Mouse (Mus musculus): ENCODE data around the gene Nsrp1. TPM values are rescaled to one million over a fixed set of nuclear protein-coding genes. Genes with fewer than 3 reads are reported as not detected.

The Nsrp1 gene
- total and polyA plus RNA-seq, 2 experiments from 2014 or later: 2.5 to 55.0 TPM

DNA sequence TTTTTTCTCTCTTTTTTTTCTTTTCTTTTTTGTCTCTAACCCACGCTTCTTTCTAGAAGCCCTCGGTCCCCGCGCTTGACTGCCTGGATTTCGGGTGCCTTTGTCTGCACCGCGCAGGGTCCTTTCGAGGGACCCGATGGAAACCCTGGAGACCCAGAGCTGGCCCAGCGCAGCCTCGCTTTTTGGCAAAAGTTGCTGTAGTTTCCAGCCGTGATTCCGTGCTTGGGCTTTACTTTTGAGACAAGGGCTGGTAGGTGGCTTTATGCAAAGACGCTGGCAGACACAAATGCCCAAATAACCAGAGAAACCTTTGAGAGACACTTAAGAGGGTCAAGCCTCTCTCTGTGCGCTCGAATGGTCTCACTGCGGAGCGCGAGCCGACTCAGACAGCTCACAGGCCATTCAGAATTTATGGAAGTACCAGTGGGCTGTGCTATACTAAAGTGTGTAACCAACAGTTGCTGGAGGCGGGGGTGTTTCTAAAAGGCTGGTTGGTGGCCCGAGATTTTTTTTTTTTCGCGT lies 79.5 kb downstream of the Nsrp1 start:
- Histone ChIP-seq H3K36me3 (ENCODE audit: insufficient read depth, low read length) (no peaks in the 10 kb centered on the region), H3K9me3 (ENCODE audit: low read length) (no peaks in the 10 kb centered on the region), H3K4me2 (ENCODE audit: low read depth, low read length, poor library complexity, severe bottlenecking) (peak overlapping the region; percentile 85), H3K4me3 (ENCODE audit: low read depth, low read length) (peak overlapping the region; percentile 47), H3K4me1 (ENCODE audit: insufficient read depth, low read length) (no peaks in the 10 kb centered on the region), H3K9ac (replicated peaks; ENCODE audit: low read length, poor library complexity, severe bottlenecking) (no peak overlapping the region), H3K27me3 (ENCODE audit: insufficient read depth, low read length) (peaks cover 38% of the 10 kb centered on the region), H3K27ac (ENCODE audit: low read depth, low read length) (no peak overlapping the region)
- no peak for TF ChIP-seq CTCF (IDR thresholded peaks at IDR 0.05)
- WGBS: 10% methylated on average over 24 of the region's 24 CpGs
- ATAC-seq (ENCODE audit: low FRiP score) (no peak), DNase-seq (ENCODE audit: low spot score) (no peak)

DNA sequence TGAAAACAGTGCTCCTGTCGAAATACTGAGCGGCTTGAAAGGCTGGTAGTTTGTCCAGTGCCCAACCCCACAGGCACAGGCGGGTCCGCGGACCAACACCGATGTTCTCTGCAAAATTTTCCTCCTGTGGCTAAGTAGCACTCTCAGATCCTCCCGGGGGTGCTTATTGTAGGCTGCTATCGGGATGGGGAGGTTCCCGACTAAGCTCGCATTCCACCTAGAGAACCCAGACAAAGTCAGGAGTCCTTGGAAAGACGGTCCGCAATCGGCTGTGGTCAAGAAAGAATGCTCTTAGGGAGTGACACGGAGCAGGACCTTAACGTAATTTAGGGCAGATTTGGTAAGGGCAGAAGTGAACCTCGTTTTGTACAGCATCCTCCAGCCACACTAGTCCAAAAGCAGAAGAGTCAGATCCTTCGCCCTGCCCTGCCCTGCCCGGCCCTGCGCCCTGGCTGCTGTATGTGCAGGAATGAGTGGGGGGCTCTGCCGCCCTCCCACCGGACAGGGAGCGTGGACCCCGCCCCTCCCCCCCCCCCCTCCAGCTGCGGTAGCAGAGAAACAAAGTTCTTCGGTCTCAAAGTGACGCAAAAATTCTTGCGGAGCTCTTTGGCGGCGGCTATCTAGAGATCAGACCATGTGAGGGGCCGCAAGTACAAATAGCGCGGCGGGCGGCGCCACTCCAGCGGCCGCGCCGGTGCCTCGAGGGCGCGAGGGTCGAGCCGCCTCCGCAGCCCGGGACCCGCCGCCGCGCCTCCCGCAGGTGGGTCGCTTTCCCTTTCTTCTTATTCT lies 80.1 kb downstream of the Nsrp1 start, which contains the start of gene Slc6a4:
Gene Slc6a4 (plus strand): TSS at position 688 of the 789 bp plus-strand sequence.
- ATAC-seq (ENCODE audit: low FRiP score) (no peak), DNase-seq (ENCODE audit: low spot score) (no peak)
- Histone ChIP-seq H3K36me3 (ENCODE audit: insufficient read depth, low read length) (no peaks in the 10 kb centered on the region), H3K9me3 (ENCODE audit: low read length) (no peaks in the 10 kb centered on the region), H3K9ac (replicated peaks; ENCODE audit: low read length, poor library complexity, severe bottlenecking) (0 out of 2 replicates have a peak within 1 kb of the TSS, but pooled peaks have one; percentile 13), H3K4me2 (ENCODE audit: low read depth, low read length, poor library complexity, severe bottlenecking) (peak within 1 kb of the TSS; percentile 85), H3K27me3 (ENCODE audit: insufficient read depth, low read length) (peaks cover 38% of the 10 kb centered on the region), H3K4me1 (ENCODE audit: insufficient read depth, low read length) (no peaks in the 10 kb centered on the region), H3K27ac (ENCODE audit: low read depth, low read length) (no peak within 1 kb of the TSS), H3K4me3 (ENCODE audit: low read depth, low read length) (peak within 1 kb of the TSS; percentile 47)
- TF ChIP-seq CTCF (IDR thresholded peaks at IDR 0.05): no peak
- WGBS: under 1% methylated on average over 47 of the region's 52 CpGs

DNA sequence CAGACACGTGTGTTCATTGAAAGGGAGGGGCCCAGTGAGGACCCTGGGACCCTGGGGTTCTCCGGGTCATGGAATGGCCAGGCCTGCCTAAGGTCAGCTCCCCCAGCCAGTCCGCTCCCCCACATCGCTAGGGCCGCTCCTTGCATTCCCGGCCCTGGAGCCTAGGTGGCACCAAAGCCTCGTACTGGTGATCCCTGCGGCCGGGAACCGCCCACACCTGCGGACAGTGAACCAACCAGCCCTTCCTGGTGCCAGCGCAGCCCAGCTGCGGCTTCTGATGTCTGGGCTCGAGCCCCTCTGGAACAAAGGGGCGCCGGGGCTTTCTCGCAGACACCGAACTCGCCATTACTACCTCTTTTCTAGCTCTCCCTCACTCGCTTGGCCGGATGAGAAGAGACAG lies 80.9 kb downstream of the Nsrp1 start:
- TF ChIP-seq CTCF (IDR thresholded peaks at IDR 0.05): peak; percentile 84
- H3K27me3 ChIP-seq (ENCODE audit: insufficient read depth, low read length): peaks cover 38% of the 10 kb centered on the region
- H3K9me3 ChIP-seq (ENCODE audit: low read length): no peaks in the 10 kb centered on the region
- no peaks in the 10 kb centered on the region for H3K4me1 ChIP-seq (ENCODE audit: insufficient read depth, low read length)
- peak overlapping the region; percentile 47 for H3K4me3 ChIP-seq (ENCODE audit: low read depth, low read length)
- no peaks in the 10 kb centered on the region for H3K36me3 ChIP-seq (ENCODE audit: insufficient read depth, low read length)
- 0 out of 2 replicates have a peak overlapping the region, but pooled peaks have one; percentile 13 for H3K9ac ChIP-seq (replicated peaks; ENCODE audit: low read length, poor library complexity, severe bottlenecking)
- H3K27ac ChIP-seq (ENCODE audit: low read depth, low read length): no peak overlapping the region
- no peak for ATAC-seq (ENCODE audit: low FRiP score)
- peak overlapping the region; percentile 85 for H3K4me2 ChIP-seq (ENCODE audit: low read depth, low read length, poor library complexity, severe bottlenecking)
- DNase-seq (ENCODE audit: low spot score): peak; percentile 74
- WGBS: under 1% methylated on average over 21 of the region's 21 CpGs

DNA sequence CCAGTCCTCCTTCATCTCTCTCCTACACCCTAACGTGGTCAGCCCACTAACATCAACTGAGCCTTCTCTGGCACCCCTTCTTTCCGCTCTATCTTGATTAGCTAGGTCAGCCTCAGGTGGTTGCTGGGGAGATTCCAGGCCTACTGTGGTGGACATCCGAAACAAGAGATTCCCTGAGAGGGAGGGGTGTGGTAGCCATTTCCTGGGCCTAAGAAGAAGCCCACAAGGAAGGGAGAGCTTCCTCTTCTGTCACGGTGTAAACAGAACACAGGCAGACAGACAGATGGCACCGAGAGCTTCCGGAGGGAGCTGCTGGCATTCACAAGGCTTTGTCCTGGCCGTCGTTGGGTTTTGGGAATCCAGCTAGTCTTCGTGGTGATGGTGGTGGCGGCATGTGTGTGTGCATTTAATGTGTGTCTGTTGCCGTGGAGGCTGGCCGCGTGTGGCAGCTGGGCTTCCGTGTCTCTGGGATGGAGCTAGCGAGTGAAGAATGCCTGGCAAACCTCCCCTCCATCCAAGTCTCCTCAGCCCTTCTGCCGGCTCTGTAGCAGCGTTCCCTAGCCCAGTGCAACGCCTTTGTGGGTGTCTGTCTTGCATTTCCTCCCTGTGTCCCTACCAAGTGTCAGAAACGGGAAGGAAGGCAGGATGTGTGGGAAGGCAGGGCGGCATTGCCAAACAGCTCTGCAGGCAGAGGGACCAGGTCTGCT lies 82.1 kb downstream of the Nsrp1 start:
- no peak overlapping the region for H3K9ac ChIP-seq (replicated peaks; ENCODE audit: low read length, poor library complexity, severe bottlenecking)
- H3K4me3 ChIP-seq (ENCODE audit: low read depth, low read length): no peak overlapping the region
- H3K36me3 ChIP-seq (ENCODE audit: insufficient read depth, low read length): no peaks in the 10 kb centered on the region
- ATAC-seq (ENCODE audit: low FRiP score) (no peak), DNase-seq (ENCODE audit: low spot score) (no peak)
- peaks cover 32% of the 10 kb centered on the region for H3K27me3 ChIP-seq (ENCODE audit: insufficient read depth, low read length)
- H3K4me2 ChIP-seq (ENCODE audit: low read depth, low read length, poor library complexity, severe bottlenecking): no peak overlapping the region
- H3K4me1 ChIP-seq (ENCODE audit: insufficient read depth, low read length): no peaks in the 10 kb centered on the region
- 57% methylated on average over 20 of the region's 20 CpGs for WGBS
- H3K27ac ChIP-seq (ENCODE audit: low read depth, low read length): no peak overlapping the region
- no peak for TF ChIP-seq CTCF (IDR thresholded peaks at IDR 0.05)
- H3K9me3 ChIP-seq (ENCODE audit: low read length): no peaks in the 10 kb centered on the region

MicroRNAs encoded within 50 kb of the gene (microRNA counts, 519-probe panel; counts per million panel counts)
- 2,672 counts per million, percentile 68 among the panel's probes with 10 or more counts for microRNA mmu-miR-423-3p
- microRNA mmu-miR-423-5p: 1,396 counts per million, percentile 61 among the panel's probes with 10 or more counts

Small RNA genes lying within 50 kb of the gene (microRNA-seq; reads per million reads assigned to microRNA genes)
- 1,810 reads per million, percentile 79 among the genes with 10 or more reads in this experiment for gene Mir423 (ENCODE audit: borderline number of aligned reads)

Other genes with a start within 250 kb of the Nsrp1 start
- 35.8 and 39.0 TPM in 2 replicates for gene Cpd, start 231.4 kb downstream of the Nsrp1 start, total RNA-seq (2014; rRNA removed)
- 4.2 and 5.3 TPM in 2 replicates for gene Cpd, start 231.4 kb downstream of the Nsrp1 start, polyA plus RNA-seq (2015; fragmentation: Nextera tagmentation; extraction: Ambion mirVana)
- not detected in 2 replicates for gene Tmigd1, start 176.3 kb downstream of the Nsrp1 start, total RNA-seq (2014; rRNA removed)
- gene Tmigd1, start 176.3 kb downstream of the Nsrp1 start, polyA plus RNA-seq (2015; fragmentation: Nextera tagmentation; extraction: Ambion mirVana): 0.18 TPM in 1 of 2 replicates, not detected in the other
- gene Blmh, start 153.6 kb downstream of the Nsrp1 start, total RNA-seq (2014; rRNA removed): 88.5 and 90.8 TPM in 2 replicates
- gene Blmh, start 153.6 kb downstream of the Nsrp1 start, polyA plus RNA-seq (2015; fragmentation: Nextera tagmentation; extraction: Ambion mirVana): 116 and 127 TPM in 2 replicates
- gene Slc6a4, start 79.8 kb downstream of the Nsrp1 start, total RNA-seq (2014; rRNA removed): 27.6 and 36.0 TPM in 2 replicates
- gene Slc6a4, start 79.8 kb downstream of the Nsrp1 start, polyA plus RNA-seq (2015; fragmentation: Nextera tagmentation; extraction: Ambion mirVana): 9.9 and 10.9 TPM in 2 replicates
- gene Efcab5, start 110.5 kb upstream of the Nsrp1 start, total RNA-seq (2014; rRNA removed): 0.44 and 1.3 TPM in 2 replicates
- gene Efcab5, start 110.5 kb upstream of the Nsrp1 start, polyA plus RNA-seq (2015; fragmentation: Nextera tagmentation; extraction: Ambion mirVana): 0.51 and 0.65 TPM in 2 replicates
- gene Ssh2, start 137.9 kb upstream of the Nsrp1 start, total RNA-seq (2014; rRNA removed): 43.2 and 49.1 TPM in 2 replicates
- gene Ssh2, start 137.9 kb upstream of the Nsrp1 start, polyA plus RNA-seq (2015; fragmentation: Nextera tagmentation; extraction: Ambion mirVana): 12.1 and 14.5 TPM in 2 replicates

Measured in midbrain, postnatal 0 days (tissue).